Mouse (Mus musculus) ES-Bruce4 (cell line): ENCODE measurements around the gene Bbox1.

ENCODE experiments used
- CTCF ChIP-seq: IDR thresholded peaks from one replicate; pipeline ENCODE4 v1.8.1; 2011; ENCODE audit warnings: low read depth, low read length
- EP300 ChIP-seq: IDR thresholded peaks from 2 replicates; pipeline ENCODE4 v1.6.1; 2011; ENCODE audit warnings: low read depth, low read length; ENCODE audit not compliant: insufficient read depth
- POLR2A ChIP-seq: IDR thresholded peaks from one replicate; pipeline ENCODE4 v1.8.1; 2011; ENCODE audit warnings: low read length; ENCODE audit not compliant: insufficient read depth

DNA sequence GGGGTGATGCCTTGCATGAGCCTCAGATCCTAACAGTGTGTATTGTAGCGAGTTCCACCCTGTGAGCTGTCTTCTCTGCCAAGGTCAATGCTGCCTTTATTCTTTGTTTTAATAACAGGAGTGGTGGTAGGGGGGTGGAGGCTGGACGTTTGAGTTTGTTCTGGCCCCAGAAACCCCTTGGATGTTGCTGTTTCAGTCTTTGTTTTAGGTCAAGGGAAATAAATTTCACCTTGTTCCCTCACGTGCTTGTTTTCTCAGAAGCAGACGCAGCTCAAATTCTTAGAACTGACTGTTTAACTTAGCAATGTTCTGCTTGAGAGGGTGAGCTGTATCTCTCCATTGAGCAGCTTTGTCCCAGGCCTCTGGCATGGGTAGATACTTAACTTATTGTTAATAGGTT, 87.9 kb downstream of the Bbox1 start:
- TF ChIP-seq CTCF (no peak), EP300 (no peak), POLR2A (no peak)
